24 mouse cellular contexts compared by ENCODE assay signal in the genomic region with DNA sequence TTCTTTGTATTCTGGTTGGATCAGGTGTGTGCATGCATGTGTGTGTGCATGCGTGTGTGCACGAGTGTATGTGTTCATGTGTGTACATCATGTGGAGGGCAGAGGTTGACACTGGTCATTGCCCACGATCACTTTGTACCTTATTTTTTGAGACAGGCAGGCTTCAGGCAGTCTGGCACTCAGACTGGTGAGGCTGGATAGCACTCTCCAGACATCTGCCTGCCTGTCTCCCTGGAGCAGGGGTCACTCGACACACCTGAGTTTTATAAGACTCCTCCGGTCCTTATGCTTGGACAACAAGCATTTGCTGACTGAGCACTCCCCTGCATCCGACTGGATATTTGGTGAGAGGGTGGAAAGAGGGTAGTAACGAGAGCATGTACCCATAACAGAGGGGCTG. TPM values are rescaled to one million over a fixed set of nuclear protein-coding genes. Genes with fewer than 3 reads are reported as not detected.
DNase-seq lines count a peak whose midpoint lies in the region; ATAC-seq and TF ChIP-seq lines count a peak whose summit lies in the region.
"Had no signal": no experiment of that assay in that cellular context is flagged by ENCODE, and none has a peak within 500 bp of the region (broad histone marks: within the 10 kb centered on the region; RNA-seq: fewer than 3 reads in every experiment).

No protein-coding gene starts in this region.

- no peaks in the 10 kb centered on the region for H3K36me3 ChIP-seq in heart, embryonic 10.5 days
- H3K36me3 ChIP-seq in heart, embryonic 12.5 days, result no peaks in the 10 kb centered on the region
- H3K36me3 ChIP-seq in liver, embryonic 11.5 days (ENCODE audit: control insufficient read depth, insufficient read depth, low read length), result no peaks in the 10 kb centered on the region
- H3K36me3 ChIP-seq in liver, postnatal 0 days (replicated peaks; ENCODE audit: insufficient read depth, low read length), result no peaks in the 10 kb centered on the region
- H3K36me3 ChIP-seq in limb, embryonic 11.5 days (ENCODE audit: control insufficient read depth, insufficient read depth, low read length), result no peaks in the 10 kb centered on the region
- H3K36me3 ChIP-seq: heart, embryonic 13.5 days; liver, embryonic 13.5 days; neural tube, embryonic 13.5 days; stomach, embryonic 15.5 days had no signal

- no peak for TF ChIP-seq CTCF in liver, postnatal 0 days (IDR thresholded peaks at IDR 0.05; ENCODE audit: low read depth)

- no peak overlapping the region for H3K9ac ChIP-seq in heart, embryonic 12.5 days
- no peak overlapping the region for H3K9ac ChIP-seq in liver, embryonic 11.5 days (ENCODE audit: low read depth, low read length)
- no peak overlapping the region for H3K9ac ChIP-seq in liver, postnatal 0 days (replicated peaks)
- H3K9ac ChIP-seq in limb, embryonic 11.5 days (ENCODE audit: low read length), result no peak overlapping the region
- H3K9ac ChIP-seq: forebrain, embryonic 13.5 days; liver, embryonic 13.5 days; lung, embryonic 14.5 days; neural tube, embryonic 13.5 days; stomach, embryonic 15.5 days had no signal

- TF ChIP-seq EP300 in liver, postnatal 0 days (IDR thresholded peaks at IDR 0.05; ENCODE audit: low read depth), result no peak

- no peaks in the 10 kb centered on the region for H3K9me3 ChIP-seq in heart, embryonic 10.5 days
- no peaks in the 10 kb centered on the region for H3K9me3 ChIP-seq in heart, embryonic 12.5 days (replicated peaks)
- no peaks in the 10 kb centered on the region for H3K9me3 ChIP-seq in liver, embryonic 11.5 days (ENCODE audit: control insufficient read depth, low read length)
- no peaks in the 10 kb centered on the region for H3K9me3 ChIP-seq in liver, postnatal 0 days (ENCODE audit: low read length)
- H3K9me3 ChIP-seq in limb, embryonic 11.5 days (ENCODE audit: control insufficient read depth, low read length), result no peaks in the 10 kb centered on the region
- H3K9me3 ChIP-seq: forebrain, embryonic 13.5 days; heart, embryonic 13.5 days; liver, embryonic 13.5 days; neural tube, embryonic 13.5 days; stomach, embryonic 15.5 days had no signal

- peaks cover 5% of the 10 kb centered on the region; the same call in 1 of the 2 replicates for H3K4me1 ChIP-seq in heart, embryonic 10.5 days
- H3K4me1 ChIP-seq in heart, embryonic 12.5 days (replicated peaks), result peaks cover 14% of the 10 kb centered on the region
- no peaks in the 10 kb centered on the region for H3K4me1 ChIP-seq in liver, embryonic 11.5 days (replicated peaks; ENCODE audit: control insufficient read depth, insufficient read depth, low read length)
- no peaks in the 10 kb centered on the region for H3K4me1 ChIP-seq in liver, postnatal 0 days (ENCODE audit: insufficient read depth)
- H3K4me1 ChIP-seq in limb, embryonic 11.5 days (ENCODE audit: control insufficient read depth, insufficient read depth, low read length), result 0 out of 2 replicates have a peak, but pooled peaks cover 5% of the 10 kb centered on the region
- H3K4me1 ChIP-seq: liver, embryonic 13.5 days; stomach, embryonic 15.5 days had no signal

- ATAC-seq in heart, embryonic 12.5 days (ENCODE audit: insufficient number of reproducible peaks, low FRiP score), result no peak
- ATAC-seq in liver, embryonic 11.5 days (replicated peaks; ENCODE audit: low FRiP score), result no peak
- ATAC-seq in liver, postnatal 0 days, result no peak
- ATAC-seq in limb, embryonic 11.5 days (ENCODE audit: insufficient number of reproducible peaks, low FRiP score, low TSS enrichment, low read depth), result no peak
- ATAC-seq: CD4-positive, CD25-positive, alpha-beta regulatory T cell, adult 4 months; forebrain, embryonic 13.5 days; hindbrain, postnatal 0 days had no signal

- peak; percentile 65 for DNase-seq in heart, embryonic 10.5 days (ENCODE audit: low spot score)
- peak; percentile 19 for DNase-seq in liver, embryonic 11.5 days (ENCODE audit: low spot score)
- DNase-seq in liver, postnatal 0 days, result no peak
- DNase-seq in limb, embryonic 11.5 days (ENCODE audit: low spot score), result peak; percentile 18
- no peak for DNase-seq in embryo, embryonic 9.5 days (ENCODE audit: extremely low spot score)
- DNase-seq in thymus, postnatal 10 days (ENCODE audit: low spot score in 2 of 2), result no peak
- DNase-seq: adrenal gland, postnatal 36 days; cerebellum, adult 9-10 months; kidney, adult 11 months; kidney, postnatal 4 days; left cerebral cortex, postnatal 4 days; liver, embryonic 13.5 days; lung, embryonic 14.5 days; lung, postnatal 4 days; midbrain, embryonic 14.5 days; thymus, postnatal 4 days had no signal

- no peak overlapping the region for H3K27ac ChIP-seq in heart, embryonic 10.5 days
- no peak overlapping the region for H3K27ac ChIP-seq in heart, embryonic 12.5 days (ENCODE audit: poor library complexity, severe bottlenecking)
- no peak overlapping the region for H3K27ac ChIP-seq in liver, embryonic 11.5 days (ENCODE audit: low read depth, low read length)
- no peak overlapping the region for H3K27ac ChIP-seq in liver, postnatal 0 days (ENCODE audit: low read depth)
- no peak overlapping the region for H3K27ac ChIP-seq in limb, embryonic 11.5 days (replicated peaks; ENCODE audit: low read depth, low read length)
- H3K27ac ChIP-seq: heart, embryonic 13.5 days; liver, embryonic 13.5 days; neural tube, embryonic 13.5 days; stomach, embryonic 15.5 days had no signal

- no peak overlapping the region for H3K4me3 ChIP-seq in heart, embryonic 10.5 days
- no peak overlapping the region for H3K4me3 ChIP-seq in heart, embryonic 12.5 days
- no peak overlapping the region for H3K4me3 ChIP-seq in liver, embryonic 11.5 days (ENCODE audit: low read depth, low read length)
- H3K4me3 ChIP-seq in liver, postnatal 0 days (ENCODE audit: low read depth, low read length), result no peak overlapping the region
- H3K4me3 ChIP-seq in limb, embryonic 11.5 days (ENCODE audit: low read depth, low read length), result no peak overlapping the region
- H3K4me3 ChIP-seq: erythroblast, embryonic 14.5 days; forebrain, embryonic 13.5 days; heart, embryonic 13.5 days; liver, embryonic 13.5 days; neural tube, embryonic 13.5 days; stomach, embryonic 15.5 days had no signal

- H3K27me3 ChIP-seq in heart, embryonic 10.5 days (ENCODE audit: insufficient read depth, poor library complexity, severe bottlenecking), result no peaks in the 10 kb centered on the region
- H3K27me3 ChIP-seq in heart, embryonic 12.5 days (replicated peaks), result no peaks in the 10 kb centered on the region
- peaks cover 12% of the 10 kb centered on the region for H3K27me3 ChIP-seq in liver, embryonic 11.5 days (replicated peaks; ENCODE audit: control insufficient read depth, insufficient read depth, low read length)
- peaks cover 7% of the 10 kb centered on the region; the same call in 1 of the 2 replicates for H3K27me3 ChIP-seq in liver, postnatal 0 days (ENCODE audit: insufficient read depth, low read length)
- no peaks in the 10 kb centered on the region for H3K27me3 ChIP-seq in limb, embryonic 11.5 days (ENCODE audit: control insufficient read depth, insufficient read depth, low read length)
- H3K27me3 ChIP-seq: forebrain, embryonic 13.5 days; heart, embryonic 13.5 days; neural tube, embryonic 13.5 days; stomach, embryonic 15.5 days had no signal

- WGBS in heart, embryonic 10.5 days, result 85% methylated on average over 7 of the region's 7 CpGs
- WGBS in heart, embryonic 12.5 days, result 82% methylated on average over 7 of the region's 7 CpGs
- WGBS in liver, embryonic 11.5 days, result 82% methylated on average over 7 of the region's 7 CpGs
- WGBS in liver, postnatal 0 days (ENCODE audit: insufficient replicate concordance), result 81% methylated on average over 7 of the region's 7 CpGs
- WGBS in limb, embryonic 11.5 days, result 86% methylated on average over 7 of the region's 7 CpGs

- no peak overlapping the region for H3K4me2 ChIP-seq in heart, embryonic 12.5 days
- no peak overlapping the region for H3K4me2 ChIP-seq in liver, embryonic 11.5 days
- no peak overlapping the region for H3K4me2 ChIP-seq in liver, postnatal 0 days (ENCODE audit: low read depth, low read length)
- H3K4me2 ChIP-seq in limb, embryonic 11.5 days (ENCODE audit: low read depth, severe bottlenecking), result no peak overlapping the region
- H3K4me2 ChIP-seq: forebrain, embryonic 13.5 days; heart, embryonic 13.5 days; liver, embryonic 13.5 days; stomach, embryonic 15.5 days had no signal

RNA-seq across cellular contexts. Expression of a gene that starts 3.6 kb away (rescaled TPM):
- 3.4 TPM in 2 replicates for polyA plus RNA-seq in heart, embryonic 10.5 days (2016; fragmentation: Nextera tagmentation; extraction: Ambion mirVana)
- polyA plus RNA-seq in heart, embryonic 12.5 days (2016; fragmentation: Nextera tagmentation; extraction: Ambion mirVana), result 6.5 and 6.8 TPM in 2 replicates
- 2.3 and 2.8 TPM in 2 replicates for polyA plus RNA-seq in liver, embryonic 11.5 days (2014; fragmentation: Nextera tagmentation; extraction: Ambion mirVana)
- 0.41 and 0.52 TPM in 2 replicates for polyA plus RNA-seq in liver, postnatal 0 days (2015; fragmentation: Nextera tagmentation; extraction: Ambion mirVana)
- 26.7 and 30.0 TPM in 2 replicates for polyA plus RNA-seq in limb, embryonic 11.5 days (2014; fragmentation: Nextera tagmentation; extraction: Ambion mirVana)
- polyA plus RNA-seq: erythroblast, embryonic 14.5 days had no signal

RNA-seq across cellular contexts. Expression of a gene that starts 14.0 kb away (rescaled TPM):
- polyA plus RNA-seq in heart, embryonic 10.5 days (2016; fragmentation: Nextera tagmentation; extraction: Ambion mirVana), result 3.6 and 4.0 TPM in 2 replicates
- 4.0 and 4.1 TPM in 2 replicates for polyA plus RNA-seq in heart, embryonic 12.5 days (2016; fragmentation: Nextera tagmentation; extraction: Ambion mirVana)
- 5.6 and 5.8 TPM in 2 replicates for polyA plus RNA-seq in liver, embryonic 11.5 days (2014; fragmentation: Nextera tagmentation; extraction: Ambion mirVana)
- 1.2 TPM in 2 replicates for polyA plus RNA-seq in liver, postnatal 0 days (2015; fragmentation: Nextera tagmentation; extraction: Ambion mirVana)
- 2.4 and 2.8 TPM in 2 replicates for polyA plus RNA-seq in limb, embryonic 11.5 days (2014; fragmentation: Nextera tagmentation; extraction: Ambion mirVana)

Comparison
In these comparisons a context has a peak if more than half of its experiments do, and no peak if none do; other contexts are left out.
1. DNase-seq: peak in heart, embryonic 10.5 days (single experiment), liver, embryonic 11.5 days (single experiment) and limb, embryonic 11.5 days (single experiment); none in liver, postnatal 0 days (single experiment), embryo, embryonic 9.5 days (single experiment) and thymus, postnatal 10 days (0 of 2).